Mouse (Mus musculus) cerebellum, adult 18-20 months (tissue): ENCODE measurements around the gene Vps35l.

Experiments
- DNase-seq, 2 experiments: peaks; one replicate each; pipeline ENCODE4 v3.0.0; 2021

Gene Vps35l

DNA sequence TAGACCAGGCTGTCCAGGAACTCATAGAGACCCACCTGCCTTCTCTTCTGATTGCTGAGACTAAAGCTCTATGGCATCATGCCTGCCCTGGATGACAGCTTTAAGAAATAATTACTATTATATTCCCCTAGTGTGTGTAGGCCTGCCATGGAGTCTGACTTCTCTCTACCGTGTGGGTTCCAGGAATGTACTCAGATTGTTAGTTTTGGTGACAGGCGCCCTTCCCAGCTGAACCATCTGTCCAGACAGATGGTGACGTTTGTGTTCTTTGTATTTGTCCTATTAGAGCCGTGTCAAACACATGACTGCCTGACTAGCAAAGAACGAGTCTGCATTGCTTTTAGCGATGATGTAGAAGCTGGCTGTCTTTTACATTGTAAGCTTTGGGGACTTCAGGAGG, 38.5 kb downstream of the Vps35l start:
- DNase-seq: peak; percentile 84 to 86

DNA sequence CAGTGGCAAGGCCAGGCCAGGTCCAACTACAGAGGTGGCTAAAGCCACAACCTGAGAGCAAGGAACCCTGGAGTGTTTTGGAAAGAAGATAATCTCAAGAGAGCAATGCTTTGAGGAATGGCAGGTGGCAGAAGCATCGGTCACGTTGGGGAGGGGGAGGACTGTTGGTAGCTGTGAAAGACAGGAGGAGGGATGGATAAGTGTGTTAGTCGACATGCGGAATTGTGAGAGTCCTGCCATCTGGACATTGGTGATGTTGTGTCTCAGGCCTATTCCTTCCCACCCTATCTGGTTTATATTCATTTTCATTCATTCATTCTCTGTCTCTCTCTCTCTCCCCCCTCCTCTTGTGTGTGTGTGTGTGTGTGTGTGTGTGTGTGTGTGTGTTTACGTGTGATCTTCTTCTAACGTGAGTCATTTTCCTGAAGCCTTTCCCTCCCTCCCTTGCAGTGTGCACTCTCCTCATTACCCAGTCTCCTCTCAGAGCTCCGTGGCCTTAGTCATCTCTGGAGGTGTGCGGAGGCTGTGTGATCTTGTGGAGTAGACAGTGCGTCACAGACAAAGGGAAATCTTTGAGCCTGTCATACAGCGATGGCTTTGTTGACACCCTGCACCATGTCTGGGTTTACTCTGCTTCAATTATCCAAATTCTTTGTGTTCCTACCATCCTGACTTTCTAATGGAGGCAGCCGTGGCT, 43.4 kb downstream of the Vps35l start:
- no peak for DNase-seq

DNA sequence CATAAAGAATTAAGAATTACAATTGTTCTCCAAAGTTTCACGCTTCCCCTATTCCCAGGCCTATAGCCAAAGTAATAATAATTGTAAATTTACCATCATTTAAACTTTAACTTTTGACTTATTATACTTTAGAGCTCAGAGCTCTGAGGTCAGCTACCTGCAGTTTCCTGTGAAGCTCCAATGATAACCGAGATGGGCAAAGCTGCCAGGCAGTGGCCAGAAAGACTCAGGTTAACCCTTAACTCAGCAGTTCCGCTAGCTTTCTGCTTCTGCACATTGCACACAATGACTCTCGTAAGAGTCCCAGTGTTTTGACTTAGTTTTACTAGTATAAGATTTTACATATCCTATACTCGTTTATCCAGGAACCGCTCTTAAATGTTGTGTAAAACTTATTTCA, 46.1 kb downstream of the Vps35l start:
- DNase-seq: no peak

DNA sequence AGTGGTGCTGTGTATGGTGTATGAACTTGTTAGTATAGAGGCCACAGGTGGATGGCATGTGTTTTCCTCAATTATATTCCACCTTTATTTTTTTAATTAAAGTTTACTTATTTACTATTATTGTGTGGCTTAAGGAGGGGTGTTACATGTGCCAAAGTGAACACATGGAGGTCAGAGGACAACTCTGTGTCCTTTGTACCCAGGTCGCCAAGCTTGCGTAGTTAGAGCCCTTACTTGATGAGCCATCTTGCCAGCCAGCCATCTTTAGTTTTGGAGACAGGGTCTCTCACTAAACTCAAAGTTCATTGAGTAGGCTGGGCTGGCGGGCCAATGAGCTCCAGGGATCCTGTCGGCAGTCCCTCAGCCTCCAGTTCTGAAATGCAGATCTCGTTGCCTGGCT, 47.3 kb downstream of the Vps35l start:
- DNase-seq: no peak

DNA sequence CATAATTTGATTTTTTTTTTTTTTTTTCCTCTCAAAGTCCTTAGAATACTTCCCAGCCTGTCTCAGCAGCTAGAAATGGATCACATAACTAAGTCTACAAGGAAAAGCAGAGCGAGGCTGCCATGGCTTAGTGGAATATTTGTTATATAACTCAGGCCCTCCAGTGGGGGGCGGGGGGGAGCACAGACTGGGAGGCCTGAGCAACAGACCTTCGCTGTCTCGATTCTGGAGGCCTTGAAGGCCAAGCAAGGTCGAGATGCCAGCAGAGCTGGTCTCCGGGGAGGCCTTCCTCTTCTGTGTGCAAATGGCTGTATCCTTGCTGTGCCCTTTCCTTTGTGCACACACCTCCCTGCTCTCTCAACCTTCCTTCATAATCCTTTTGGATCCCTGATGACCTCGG, 48.5 kb downstream of the Vps35l start:
- DNase-seq: no peak

DNA sequence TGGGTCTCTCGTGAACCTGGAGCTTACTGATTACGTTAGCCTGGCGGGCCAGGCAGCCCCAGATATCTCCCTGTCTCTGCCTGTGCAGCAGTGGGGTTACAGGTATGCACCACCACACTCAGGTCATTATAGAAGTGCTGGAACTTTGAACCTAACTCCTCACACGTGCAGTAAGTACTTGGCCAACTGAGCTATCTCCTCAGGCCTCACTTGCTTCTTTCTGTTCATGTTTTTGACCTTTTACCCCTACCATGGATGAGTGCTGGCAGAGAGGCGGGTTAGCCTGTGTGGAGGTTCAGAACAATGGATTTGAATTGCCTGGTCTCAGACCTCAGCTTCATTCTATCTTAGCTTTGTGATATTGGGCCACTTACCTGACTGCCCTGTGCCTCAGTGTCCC, 50.3 kb downstream of the Vps35l start:
- no peak for DNase-seq

DNA sequence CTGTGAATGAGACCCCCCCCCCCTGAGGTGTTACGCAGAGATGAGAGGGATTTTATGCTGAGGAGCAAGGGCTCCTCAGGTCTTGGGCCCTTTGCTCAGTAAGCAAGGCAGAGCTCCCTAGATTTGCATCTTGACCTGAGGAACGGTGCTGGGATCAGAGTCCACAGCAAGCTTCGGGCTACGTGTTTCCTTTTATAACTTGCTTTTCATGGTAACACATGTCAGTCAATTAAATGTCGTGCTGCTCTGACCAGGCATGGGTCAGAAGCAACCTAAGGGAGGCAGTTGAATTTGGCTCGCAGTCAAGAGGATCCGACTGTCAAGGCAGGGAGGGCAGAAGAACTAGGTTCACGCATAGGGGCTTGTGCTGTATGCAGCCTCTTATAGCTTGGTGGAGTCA, 53.9 kb downstream of the Vps35l start:
- no peak for DNase-seq

DNA sequence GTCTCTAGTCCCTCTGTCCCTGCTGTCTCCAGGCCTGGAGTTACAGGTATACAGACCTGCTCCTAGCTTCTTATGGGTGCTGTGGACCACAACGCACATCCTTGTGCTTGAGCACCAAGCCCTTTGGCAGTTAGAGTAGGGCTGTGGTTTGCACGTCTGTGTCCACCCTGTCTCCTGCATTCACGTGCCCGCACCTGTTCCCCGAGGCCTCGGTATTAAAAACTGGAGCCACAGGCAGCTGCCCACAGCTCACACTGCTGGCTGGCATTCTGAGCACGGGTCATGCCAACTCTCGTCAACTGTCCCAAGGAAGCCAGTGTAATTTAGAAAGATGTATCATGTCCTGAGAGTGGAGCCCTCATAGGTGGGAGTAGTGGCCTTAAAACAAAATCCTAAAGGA, 55.8 kb downstream of the Vps35l start:
- no peak for DNase-seq

DNA sequence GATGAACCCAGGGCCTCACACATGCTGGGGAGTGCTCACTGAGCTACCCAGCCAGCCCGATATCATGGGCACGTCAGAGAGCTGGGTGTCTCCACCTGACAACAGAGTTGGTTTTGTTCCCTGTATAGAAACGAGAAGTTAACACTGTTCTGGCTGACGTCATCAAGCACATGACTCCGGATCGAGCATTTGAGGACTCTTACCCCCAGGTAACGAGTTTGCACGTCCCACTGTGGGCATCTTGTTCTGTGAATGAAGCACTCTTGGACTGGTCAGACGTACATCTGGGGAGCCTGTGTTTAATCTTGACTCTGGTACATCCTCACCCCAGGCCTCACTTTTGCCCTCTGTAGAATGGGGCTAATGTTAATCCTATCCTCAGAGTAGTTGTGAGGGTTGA, 56.8 kb downstream of the Vps35l start:
- DNase-seq: no peak

DNA sequence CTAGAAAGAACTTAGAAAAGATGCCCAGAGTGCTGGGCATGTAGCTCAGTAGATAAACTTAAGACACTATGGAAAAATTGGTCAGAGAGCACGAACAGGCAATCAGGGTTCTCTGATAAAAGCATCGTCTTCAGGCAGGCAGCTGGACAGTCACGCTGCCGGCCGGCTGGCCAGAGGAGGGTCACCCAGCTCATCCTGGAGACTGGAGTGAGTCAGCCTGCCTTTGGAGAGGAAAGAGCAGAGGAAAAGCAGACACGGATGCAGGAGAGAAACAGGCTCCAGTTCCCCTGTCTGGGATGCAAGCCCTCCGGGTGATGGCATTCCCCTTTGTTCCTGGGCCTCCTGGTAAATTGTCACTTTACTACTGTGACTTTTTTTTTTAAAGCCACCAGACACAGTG, 57.6 kb downstream of the Vps35l start:
- no peak for DNase-seq

DNA sequence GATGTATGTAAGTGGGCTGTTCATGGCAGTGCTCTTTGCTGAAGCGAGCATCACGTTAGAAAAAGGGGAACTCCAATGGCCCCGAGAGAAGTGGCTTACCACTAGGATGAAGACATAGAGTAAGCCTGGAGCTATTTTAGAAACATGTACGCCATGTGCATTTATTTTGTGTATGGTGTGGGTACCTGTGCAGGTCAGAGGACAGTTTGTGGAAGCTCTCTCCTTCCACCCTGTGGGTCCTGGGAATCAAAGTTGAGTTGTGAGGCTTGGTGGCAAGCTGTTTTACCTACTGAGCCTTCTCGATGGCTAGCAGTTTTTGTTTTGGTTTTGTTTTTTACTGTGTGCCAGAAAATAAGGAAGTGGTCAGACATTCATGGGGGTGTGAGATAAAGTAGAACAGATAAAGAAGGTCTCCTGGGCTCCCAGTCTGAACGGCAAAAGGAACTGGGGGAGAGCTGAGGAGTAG, 58.1 kb downstream of the Vps35l start:
- DNase-seq: no peak

DNA sequence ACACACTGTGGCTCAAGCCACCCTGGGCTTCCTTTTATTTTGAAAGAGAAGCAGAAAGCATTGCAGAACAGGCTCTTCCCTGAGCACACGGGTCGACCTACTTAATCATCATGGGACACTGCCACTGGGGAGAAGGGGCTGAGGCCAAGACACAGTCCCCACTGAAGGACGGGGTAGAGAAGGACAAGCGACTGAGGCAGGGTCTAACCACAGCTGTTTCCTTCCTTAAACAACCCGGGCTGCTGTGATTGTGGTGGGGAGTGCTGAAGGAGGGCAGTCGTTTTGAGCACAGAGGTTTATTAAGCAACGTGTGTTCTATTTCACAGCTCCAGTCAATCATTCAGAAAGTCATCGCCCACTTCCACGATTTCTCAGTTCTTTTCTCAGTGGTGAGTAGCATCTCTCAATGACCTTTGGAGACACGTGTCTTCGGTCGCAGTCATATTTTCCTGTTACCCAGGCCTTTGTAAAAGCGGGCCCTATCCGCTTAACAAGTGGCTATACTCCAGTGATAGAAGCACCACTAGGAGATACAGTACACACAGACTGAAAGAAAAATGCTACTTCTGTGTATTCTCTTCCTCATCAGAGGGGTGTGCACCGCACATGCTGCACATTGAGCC, 60.2 kb downstream of the Vps35l start:
- no peak for DNase-seq

DNA sequence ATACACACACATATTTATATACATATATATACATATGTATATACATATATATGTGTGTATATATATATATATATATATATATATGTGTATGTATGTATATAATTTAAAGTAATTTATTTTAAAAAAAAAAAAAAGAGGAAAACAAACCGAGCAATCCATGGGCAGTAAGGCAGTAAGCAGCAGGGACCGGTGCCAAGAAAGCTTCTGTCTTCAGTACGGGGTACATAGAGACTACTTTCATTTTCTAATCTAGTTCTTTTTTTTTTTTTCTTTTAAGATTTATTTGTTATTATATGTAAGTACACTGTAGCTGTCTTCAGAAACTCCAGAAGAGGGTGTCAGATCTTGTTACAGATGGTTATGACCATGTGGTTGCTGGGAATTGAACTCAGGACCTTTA, 61.8 kb downstream of the Vps35l start:
- no peak for DNase-seq

DNA sequence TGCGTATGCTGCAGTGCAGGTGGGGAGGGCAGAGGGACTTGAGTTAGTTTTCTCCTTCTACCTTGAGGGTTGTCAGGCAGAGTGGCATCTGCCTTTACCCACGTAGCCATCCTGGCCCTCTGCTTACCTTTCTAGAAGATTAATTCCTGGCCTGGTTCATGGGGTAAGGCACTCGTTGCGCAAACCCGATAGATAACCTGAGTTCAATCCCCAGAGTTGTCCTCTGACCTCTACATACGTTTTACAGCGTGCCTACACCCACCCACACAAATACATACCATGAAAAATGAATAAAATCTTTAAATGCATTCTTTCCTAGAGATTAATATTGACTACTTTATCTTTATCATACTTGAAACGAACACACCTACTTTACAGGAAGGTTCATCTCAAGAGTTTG, 63.4 kb downstream of the Vps35l start:
- no peak for DNase-seq

DNA sequence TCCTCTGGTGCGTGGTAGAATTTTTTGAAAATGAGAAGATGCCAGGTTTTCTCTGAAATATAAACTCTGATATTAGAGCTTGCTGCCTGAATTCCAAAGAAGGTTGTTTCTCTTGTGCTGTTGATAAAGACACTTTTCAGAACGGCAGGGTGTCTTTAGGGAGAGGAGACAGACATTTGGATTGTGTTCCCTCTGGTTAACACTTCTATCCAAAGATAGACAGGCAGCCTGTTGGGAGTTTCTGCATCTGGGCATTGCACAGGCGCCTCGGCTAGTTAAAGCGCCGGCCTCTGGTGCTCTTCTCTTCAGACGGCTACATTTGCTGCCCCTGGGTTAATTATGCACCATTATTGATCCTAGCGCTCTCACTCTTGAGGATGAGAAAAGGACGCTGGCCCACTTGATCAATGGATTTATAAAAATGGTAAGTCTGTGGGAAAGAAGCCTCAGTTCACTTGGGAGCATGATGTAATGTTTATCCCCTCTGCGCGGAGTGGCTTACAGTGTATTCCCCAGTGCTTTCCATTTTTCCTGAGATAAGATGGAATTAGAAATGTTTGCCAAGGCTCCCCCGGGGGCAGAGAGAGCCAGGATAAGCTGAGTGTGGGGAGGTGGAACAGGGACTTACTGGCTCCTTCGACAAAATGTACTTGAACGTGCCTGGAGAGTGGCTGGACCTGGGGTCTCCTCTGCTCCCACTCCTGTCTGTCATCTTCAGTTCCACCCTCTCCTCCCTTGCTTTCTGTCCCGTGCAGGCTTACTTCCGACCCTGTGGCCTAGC, 66.8 kb downstream of the Vps35l start:
- DNase-seq: no peak

DNA sequence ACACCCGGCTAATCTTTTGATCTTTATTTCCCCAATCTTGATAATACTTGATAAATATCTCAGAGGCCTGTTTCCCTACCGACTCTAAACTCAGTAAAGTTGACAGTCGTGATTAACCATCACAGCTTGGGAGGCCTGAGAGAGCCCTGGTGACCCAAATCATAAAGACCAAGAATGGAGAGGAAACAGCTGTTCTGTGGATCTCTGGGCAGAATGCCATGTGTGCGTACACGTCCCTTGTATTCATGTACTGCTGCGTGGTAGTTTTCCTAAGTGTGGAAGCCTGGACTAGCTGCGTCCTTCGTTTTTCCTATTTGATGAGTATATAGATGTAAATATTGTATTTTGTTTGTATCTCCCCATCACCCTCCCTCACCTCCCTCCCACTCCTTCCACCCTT, 67.9 kb downstream of the Vps35l start:
- no peak for DNase-seq

DNA sequence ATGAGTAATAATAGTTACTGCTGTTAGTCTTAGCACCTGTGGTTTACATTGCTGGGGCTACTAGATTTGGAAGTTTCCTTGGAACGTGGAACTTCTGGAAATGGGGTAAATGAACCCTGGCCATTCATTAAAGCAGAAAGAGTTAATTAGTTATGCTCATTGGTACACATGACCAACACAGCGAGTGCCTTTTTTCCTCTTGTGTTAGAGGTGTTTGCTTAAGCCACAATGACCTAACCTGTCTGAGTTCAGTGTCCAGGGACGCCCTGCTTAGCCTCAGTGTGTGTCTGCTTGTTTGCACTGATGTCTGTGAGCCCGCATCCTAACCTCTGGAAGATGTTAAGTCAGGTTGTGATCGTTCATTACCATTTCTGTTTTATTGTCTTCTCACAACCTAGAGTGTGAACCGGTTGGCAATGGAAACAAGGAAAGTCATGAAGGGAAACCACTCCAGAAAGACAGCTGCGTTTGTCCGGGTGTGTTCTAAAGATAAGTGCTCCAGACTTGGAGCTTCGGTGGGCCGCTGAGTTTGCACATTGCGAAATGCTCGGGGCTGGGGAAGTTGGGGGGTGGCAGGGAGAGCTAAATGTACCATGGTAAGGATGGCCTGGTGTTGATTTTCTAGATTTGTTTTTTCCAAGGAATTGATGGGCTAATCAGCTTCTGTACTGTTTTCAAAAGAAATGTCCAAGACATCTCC, 71.5 kb downstream of the Vps35l start:
- no peak for DNase-seq

DNA sequence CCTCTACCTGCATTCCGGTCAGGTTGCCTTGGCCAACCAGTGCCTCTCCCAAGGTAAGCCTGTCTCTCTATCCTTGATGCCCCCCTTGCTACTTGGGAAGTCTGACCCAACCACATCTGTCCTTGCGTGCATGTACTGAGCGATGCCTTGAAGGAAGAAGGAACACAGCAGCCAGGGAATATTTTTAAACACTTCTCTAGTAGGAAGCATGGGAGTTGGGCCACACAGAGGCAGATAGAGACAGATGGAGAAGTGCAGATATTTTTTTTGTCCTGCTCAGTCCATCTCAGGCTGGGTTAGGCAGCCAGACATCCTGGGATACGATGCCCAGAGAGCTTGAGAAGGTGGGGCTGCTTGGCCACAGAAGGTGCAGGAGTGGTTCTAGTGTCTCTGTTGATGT, 73.6 kb downstream of the Vps35l start:
- DNase-seq: no peak

DNA sequence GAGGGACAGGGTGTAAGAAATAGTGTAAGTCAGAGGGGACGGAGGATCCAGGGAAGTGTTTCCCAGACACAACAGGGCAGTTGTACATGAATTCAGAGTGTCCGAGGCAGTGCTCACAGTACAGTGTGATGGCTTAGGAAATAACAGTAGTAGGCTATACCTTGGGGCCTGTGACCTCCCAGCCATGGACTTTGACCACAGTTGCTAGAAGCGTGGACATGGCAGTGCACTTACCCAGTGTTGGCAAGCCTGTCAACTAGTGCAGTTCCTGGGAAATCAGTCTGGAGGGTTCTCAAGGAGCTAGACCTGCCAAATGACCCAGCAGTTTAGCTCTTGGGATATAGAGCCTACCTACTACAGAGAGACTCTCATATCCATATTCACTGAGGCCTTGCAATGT, 76.2 kb downstream of the Vps35l start:
- DNase-seq: no peak

DNA sequence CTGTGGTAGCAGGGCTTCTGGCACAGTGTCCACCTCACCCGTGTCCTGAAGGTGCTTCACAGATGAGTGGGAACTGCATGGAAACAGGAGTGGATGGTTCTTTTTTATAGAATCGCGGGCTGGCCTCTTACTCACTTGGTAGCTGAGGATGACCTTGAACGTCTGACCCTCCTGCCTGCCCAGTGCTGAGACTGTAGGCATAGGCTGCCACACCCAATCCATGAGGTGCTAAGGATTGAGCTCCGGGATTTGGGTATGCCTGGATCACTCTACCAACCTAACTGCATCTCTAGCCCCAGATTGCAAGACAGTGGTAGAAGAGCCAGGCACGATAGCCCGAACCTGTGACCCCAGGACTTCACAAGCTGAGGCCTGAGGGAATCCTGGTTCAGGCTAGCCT, 77.7 kb downstream of the Vps35l start:
- no peak for DNase-seq

DNA sequence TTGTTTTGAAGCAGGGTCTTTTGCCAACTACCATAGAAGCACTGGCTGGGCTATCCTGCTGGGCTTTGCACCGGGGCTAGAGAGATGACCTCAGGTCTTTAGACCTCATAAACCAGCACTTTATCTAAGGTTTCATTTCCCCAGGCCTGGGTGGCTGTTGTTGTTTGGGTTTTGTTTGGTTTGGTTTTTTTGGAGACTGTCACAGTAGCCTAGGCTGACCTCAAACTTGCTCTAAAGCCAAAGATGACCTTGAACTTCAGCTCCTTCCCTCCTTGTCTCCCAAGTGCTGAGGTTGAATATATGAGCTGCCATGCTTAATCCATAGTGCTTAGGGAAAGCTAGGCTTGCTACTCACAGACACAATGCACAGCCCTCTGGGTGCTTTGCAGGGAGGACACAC, 79.6 kb downstream of the Vps35l start:
- DNase-seq: no peak

DNA sequence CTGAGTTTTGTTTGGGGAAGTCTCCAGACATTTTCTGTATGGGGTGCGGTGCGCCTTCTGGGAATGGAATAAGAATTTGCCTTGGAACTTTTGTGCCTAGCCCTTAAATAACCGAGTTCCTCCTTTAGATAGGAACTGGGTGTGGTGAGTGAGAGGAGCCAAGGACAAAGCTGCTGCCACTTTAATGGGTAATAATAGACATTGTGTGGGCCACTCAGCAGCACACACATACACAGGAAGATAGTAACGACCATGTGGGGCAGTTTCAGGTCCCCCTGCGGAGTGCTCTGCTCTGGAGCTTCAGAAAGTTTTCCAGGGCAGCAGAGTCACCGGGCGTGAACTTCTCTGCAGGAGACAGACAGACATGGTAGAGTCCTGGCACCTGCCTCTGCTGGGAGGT, 81.3 kb downstream of the Vps35l start:
- no peak for DNase-seq

DNA sequence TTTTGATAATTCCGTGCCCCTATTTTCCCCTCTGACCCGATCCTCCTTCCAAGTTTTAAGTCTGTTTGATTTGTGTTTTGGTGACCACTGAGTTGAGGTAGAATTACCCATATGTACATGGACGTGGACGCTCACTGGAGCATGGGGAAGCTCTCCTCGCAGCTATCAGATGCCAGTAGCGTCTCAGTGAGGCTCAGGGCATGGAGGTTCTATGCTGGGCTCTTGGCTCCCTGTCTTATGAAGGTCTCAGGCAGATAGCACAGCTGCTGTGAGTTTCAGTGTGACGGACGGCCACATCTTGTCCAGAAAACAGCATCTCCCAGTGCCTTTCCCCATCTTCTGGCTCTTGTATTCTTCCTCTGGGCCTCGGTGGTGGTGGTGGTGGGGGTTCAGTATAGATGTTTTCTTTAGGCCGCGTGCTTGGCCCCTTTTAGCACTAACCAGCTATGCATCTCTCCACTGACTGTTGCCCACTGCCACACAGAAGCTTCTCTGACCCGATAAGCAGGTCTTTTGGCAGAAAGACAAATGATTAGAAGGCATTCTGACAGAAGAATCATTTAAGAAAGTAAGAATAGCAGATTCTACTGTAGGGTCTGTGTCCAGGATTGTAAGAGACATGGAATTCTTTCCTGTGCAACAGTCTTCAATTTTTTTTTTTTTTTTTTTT, 82.0 kb downstream of the Vps35l start:
- no peak for DNase-seq
